8 mouse cellular contexts compared by ENCODE assay signal in genomic region chr8:84913502-84913900, GRCm38 (mm10). TPM values are rescaled to one million over a fixed set of nuclear protein-coding genes. Genes with fewer than 3 reads are reported as not detected.
A peak's percentile ranks its signal among the peaks of the same experiment; 100 is the strongest.
DNase-seq lines count a peak whose midpoint lies in the region; ATAC-seq lines count a peak whose summit lies in the region.

No protein-coding gene starts in this region.

- peaks cover 76% of the 10 kb centered on the region for H3K27me3 ChIP-seq in heart, embryonic 14.5 days (ENCODE audit: control insufficient read depth, insufficient read depth, low read length)
- peaks cover 17% of the 10 kb centered on the region; the same call in 1 of the 2 replicates for H3K27me3 ChIP-seq in hindbrain, embryonic 15.5 days
- H3K27me3 ChIP-seq in midbrain, embryonic 11.5 days (ENCODE audit: control insufficient read depth, insufficient read depth, low read length), result peaks cover 47% of the 10 kb centered on the region

- peak overlapping the region; percentile 52 for H3K9ac ChIP-seq in heart, embryonic 14.5 days (ENCODE audit: low read length)
- H3K9ac ChIP-seq in hindbrain, embryonic 15.5 days, result no peak overlapping the region
- peak overlapping the region; percentile 14; the same call in 1 of the 2 replicates for H3K9ac ChIP-seq in midbrain, embryonic 11.5 days (ENCODE audit: low read length)

- peaks cover 5% of the 10 kb centered on the region for H3K9me3 ChIP-seq in heart, embryonic 14.5 days (ENCODE audit: control insufficient read depth, low read length)
- no peaks in the 10 kb centered on the region for H3K9me3 ChIP-seq in hindbrain, embryonic 15.5 days
- H3K9me3 ChIP-seq in midbrain, embryonic 11.5 days (ENCODE audit: control insufficient read depth, low read length), result no peaks in the 10 kb centered on the region

- DNase-seq in heart, postnatal 4 days, result no peak
- peak; percentile 60 for DNase-seq in ZHBTc4 (ENCODE audit: low read depth, low spot score)
- DNase-seq in midbrain, embryonic 11.5 days (ENCODE audit: low spot score, missing footprints), result no peak
- DNase-seq in layer of hippocampus, postnatal 14 days (ENCODE audit: low spot score in 2 of 2), result no peak
- no peak for DNase-seq in thymus, postnatal 14 days
- no peak for DNase-seq in cerebellum, adult 18-20 months

- peaks cover 2 to 11% of the 10 kb centered on the region in 2 experiments; a peak in 2 of 4 replicates for H3K4me1 ChIP-seq in heart, embryonic 14.5 days (ENCODE audit: control insufficient read depth in 2 of 2, insufficient read depth in 2 of 2, low read length in 2 of 2)
- H3K4me1 ChIP-seq in hindbrain, embryonic 15.5 days (replicated peaks), result peaks cover 10% of the 10 kb centered on the region
- peaks cover 13% of the 10 kb centered on the region for H3K4me1 ChIP-seq in midbrain, embryonic 11.5 days (ENCODE audit: control insufficient read depth, insufficient read depth, low read length)

- peak overlapping the region; percentile 45 to 49 for H3K4me3 ChIP-seq in heart, embryonic 14.5 days (ENCODE audit: control insufficient read depth in 1 of 2, insufficient read depth in 1 of 2, low read depth in 1 of 2, low read length in 2 of 2)
- peak overlapping the region; percentile 9 for H3K4me3 ChIP-seq in hindbrain, embryonic 15.5 days
- H3K4me3 ChIP-seq in midbrain, embryonic 11.5 days (ENCODE audit: low read depth, low read length), result peak overlapping the region; percentile 28

- H3K27ac ChIP-seq in heart, embryonic 14.5 days (replicated peaks in 1 of 2; ENCODE audit: control insufficient read depth in 1 of 2, insufficient read depth in 1 of 2, low read depth in 2 of 2, low read length in 2 of 2), result no peak overlapping the region
- H3K27ac ChIP-seq in hindbrain, embryonic 15.5 days (replicated peaks), result no peak overlapping the region
- H3K27ac ChIP-seq in midbrain, embryonic 11.5 days (ENCODE audit: low read depth, low read length), result no peak overlapping the region

- peak overlapping the region; percentile 87 for H3K4me2 ChIP-seq in heart, embryonic 14.5 days (ENCODE audit: low read length)
- peak overlapping the region; percentile 51 for H3K4me2 ChIP-seq in hindbrain, embryonic 15.5 days
- H3K4me2 ChIP-seq in midbrain, embryonic 11.5 days, result peak overlapping the region; percentile 44

- no peak for ATAC-seq in heart, embryonic 14.5 days (ENCODE audit: insufficient number of reproducible peaks, insufficient read depth, low FRiP score, low read depth)
- no peak for ATAC-seq in hindbrain, embryonic 15.5 days (ENCODE audit: low FRiP score, low read depth)
- ATAC-seq in midbrain, embryonic 11.5 days (ENCODE audit: low FRiP score), result no peak

- WGBS in heart, embryonic 14.5 days, result 11% methylated on average over 9 of the region's 9 CpGs
- 16% methylated on average over 9 of the region's 9 CpGs for WGBS in hindbrain, embryonic 15.5 days
- WGBS in midbrain, embryonic 11.5 days, result 19% methylated on average over 9 of the region's 9 CpGs

- no peaks in the 10 kb centered on the region for H3K36me3 ChIP-seq in heart, embryonic 14.5 days (ENCODE audit: control insufficient read depth, insufficient read depth, low read length)
- peaks cover 77% of the 10 kb centered on the region for H3K36me3 ChIP-seq in hindbrain, embryonic 15.5 days
- H3K36me3 ChIP-seq in midbrain, embryonic 11.5 days (ENCODE audit: control insufficient read depth, insufficient read depth, low read length), result no peaks in the 10 kb centered on the region

RNA-seq across cellular contexts. Expression of gene Dnase2a, which starts 5.1 kb away (rescaled TPM):
- 4.5 and 5.5 TPM in 2 replicates for polyA plus RNA-seq in heart, embryonic 14.5 days (2014; fragmentation: Nextera tagmentation; extraction: Ambion mirVana)
- 1 to 10 TPM; 6.0 to 7.1 TPM for total RNA-seq in heart, postnatal 4 days (2021)
- polyA plus RNA-seq in hindbrain, embryonic 15.5 days (2015; fragmentation: Nextera tagmentation; extraction: Ambion mirVana), result 5.7 and 7.3 TPM in 2 replicates
- 4.3 and 4.6 TPM in 2 replicates for polyA plus RNA-seq in midbrain, embryonic 11.5 days (2014; fragmentation: Nextera tagmentation; extraction: Ambion mirVana)
- 1 to 10 TPM; 4.0 TPM for total RNA-seq in layer of hippocampus, postnatal 14 days (2021)

RNA-seq across cellular contexts. Expression of gene Klf1, which starts 11.8 kb away (rescaled TPM):
- polyA plus RNA-seq in heart, embryonic 14.5 days (2014; fragmentation: Nextera tagmentation; extraction: Ambion mirVana), result 1.8 and 2.5 TPM in 2 replicates
- under 1 TPM in 1 of 2 experiments, not detected in 1; 0.23 TPM for total RNA-seq in heart, postnatal 4 days (2021)
- polyA plus RNA-seq in hindbrain, embryonic 15.5 days (2015; fragmentation: Nextera tagmentation; extraction: Ambion mirVana), result 0.64 TPM in 2 replicates
- polyA plus RNA-seq in midbrain, embryonic 11.5 days (2014; fragmentation: Nextera tagmentation; extraction: Ambion mirVana), result 13.7 and 14.4 TPM in 2 replicates
- total RNA-seq in layer of hippocampus, postnatal 14 days (2021), result not detected

RNA-seq across cellular contexts. Expression of gene Gcdh, which starts 19.8 kb away (rescaled TPM):
- 34.0 and 38.6 TPM in 2 replicates for polyA plus RNA-seq in heart, embryonic 14.5 days (2014; fragmentation: Nextera tagmentation; extraction: Ambion mirVana)
- 10 to 100 TPM; 29.7 to 33.0 TPM for total RNA-seq in heart, postnatal 4 days (2021)
- 36.4 and 40.3 TPM in 2 replicates for polyA plus RNA-seq in hindbrain, embryonic 15.5 days (2015; fragmentation: Nextera tagmentation; extraction: Ambion mirVana)
- polyA plus RNA-seq in midbrain, embryonic 11.5 days (2014; fragmentation: Nextera tagmentation; extraction: Ambion mirVana), result 24.6 and 31.8 TPM in 2 replicates
- total RNA-seq in layer of hippocampus, postnatal 14 days (2021), result 10 to 100 TPM; 35.0 to 35.6 TPM

RNA-seq across cellular contexts. Expression of gene Mast1, which starts 23.7 kb away (rescaled TPM):
- polyA plus RNA-seq in heart, embryonic 14.5 days (2014; fragmentation: Nextera tagmentation; extraction: Ambion mirVana), result 0.08 and 0.23 TPM in 2 replicates
- total RNA-seq in heart, postnatal 4 days (2021), result under 1 TPM; 0.09 to 0.24 TPM
- polyA plus RNA-seq in hindbrain, embryonic 15.5 days (2015; fragmentation: Nextera tagmentation; extraction: Ambion mirVana), result 72.4 and 81.1 TPM in 2 replicates
- polyA plus RNA-seq in midbrain, embryonic 11.5 days (2014; fragmentation: Nextera tagmentation; extraction: Ambion mirVana), result 8.8 and 10.2 TPM in 2 replicates
- 100 to 1,000 TPM; 127 to 140 TPM for total RNA-seq in layer of hippocampus, postnatal 14 days (2021)

RNA-seq across cellular contexts. Expression of gene Rtbdn, which starts 33.3 kb away (rescaled TPM):
- 0.12 TPM in 1 of 2 replicates, not detected in the other for polyA plus RNA-seq in heart, embryonic 14.5 days (2014; fragmentation: Nextera tagmentation; extraction: Ambion mirVana)
- not detected for total RNA-seq in heart, postnatal 4 days (2021)
- polyA plus RNA-seq in hindbrain, embryonic 15.5 days (2015; fragmentation: Nextera tagmentation; extraction: Ambion mirVana), result 2.8 and 3.5 TPM in 2 replicates
- polyA plus RNA-seq in midbrain, embryonic 11.5 days (2014; fragmentation: Nextera tagmentation; extraction: Ambion mirVana), result 0.15 TPM in 1 of 2 replicates, not detected in the other
- 1 to 10 TPM; 1.5 to 1.8 TPM for total RNA-seq in layer of hippocampus, postnatal 14 days (2021)
